Mouse (Mus musculus) G1E (cell line): ENCODE data around the gene Olfr799. TPM values are rescaled to one million over a fixed set of nuclear protein-coding genes. Genes with fewer than 3 reads are reported as not detected.

Source experiments
- ATAC-seq: 2 replicates; pipeline ENCODE4 v1.8.0; 2016; ENCODE audit warnings: mild to moderate bottlenecking; ENCODE audit not compliant: insufficient number of reproducible peaks, poor library complexity, low FRiP score, severe bottlenecking; ENCODE audit errors: extremely low read depth
- DNase-seq: peaks from one replicate; pipeline ENCODE4 v3.0.0; 2012; ENCODE audit warnings: low spot score
- H3K27me3 ChIP-seq: 2 replicates; pipeline ENCODE4 v1.6.1; 2012; ENCODE audit warnings: mild to moderate bottlenecking, low read length, inconsistent platforms; ENCODE audit not compliant: insufficient read depth
- H3K36me3 ChIP-seq: replicated peaks from 2 replicates; pipeline ENCODE3; 2012; ENCODE audit warnings: mild to moderate bottlenecking, inconsistent platforms
- H3K4me1 ChIP-seq: 2 replicates; pipeline ENCODE4 v1.6.1; 2012; ENCODE audit warnings: low read depth, low read length, inconsistent platforms, mixed read lengths; ENCODE audit not compliant: insufficient read depth
- H3K4me3 ChIP-seq: 2 replicates; pipeline ENCODE4 v1.5.1; 2012; ENCODE audit warnings: low read depth, mild to moderate bottlenecking, inconsistent platforms, low read length, moderate library complexity, mixed read lengths
- H3K9me3 ChIP-seq: replicated peaks from 2 replicates; pipeline ENCODE4 v1.6.1; 2012; ENCODE audit warnings: inconsistent platforms
- CTCF ChIP-seq: IDR thresholded peaks from 2 replicates; pipeline ENCODE4 v1.5.1; 2012; ENCODE audit warnings: low read depth, low read length, inconsistent platforms, mixed read lengths
- GATA1 ChIP-seq: IDR thresholded peaks from 2 replicates; pipeline ENCODE4 v1.6.1; 2012; ENCODE audit warnings: borderline replicate concordance, low read length, inconsistent platforms, mixed read lengths
- GATA2 ChIP-seq: IDR thresholded peaks from 2 replicates; pipeline ENCODE4 v1.6.1; 2012; ENCODE audit warnings: low read depth, low read length, inconsistent platforms, borderline replicate concordance
- POLR2AphosphoS5 ChIP-seq: IDR thresholded peaks from 2 replicates; pipeline ENCODE4 v1.6.1; 2012; ENCODE audit warnings: low read depth, low read length, inconsistent platforms; ENCODE audit not compliant: insufficient replicate concordance
- TAL1 ChIP-seq: conservative IDR thresholded peaks from 2 replicates; pipeline ENCODE4 v1.6.1; 2012; ENCODE audit warnings: low read depth, low read length, inconsistent platforms, mixed read lengths
- polyA plus RNA-seq: library from polyadenylated mRNA; stranded (reverse); fragments of >175 nt; gene quantifications from 2 replicates; pipeline ENCODE4 v1.2.3, GENCODE M21; 2012
- total RNA-seq, 2 experiments: library from RNA; stranded (forward) in 1 of 2; stranded (reverse) in 1 of 2; fragments of 200-1000 nt in 1 of 2; fragments of >200 nt in 1 of 2; fragmentation: Nextera tagmentation in 1 of 2; gene quantifications; 2 replicates each; pipeline ENCODE4 v1.2.3; 2014 to 2017

Gene Olfr799
- total RNA-seq (2014; fragmentation: Nextera tagmentation) (not detected in 2 replicates), total RNA-seq (2017) (0.05 TPM in 1 of 2 replicates, not detected in the other), polyA plus RNA-seq (not detected in 2 replicates)

DNA sequence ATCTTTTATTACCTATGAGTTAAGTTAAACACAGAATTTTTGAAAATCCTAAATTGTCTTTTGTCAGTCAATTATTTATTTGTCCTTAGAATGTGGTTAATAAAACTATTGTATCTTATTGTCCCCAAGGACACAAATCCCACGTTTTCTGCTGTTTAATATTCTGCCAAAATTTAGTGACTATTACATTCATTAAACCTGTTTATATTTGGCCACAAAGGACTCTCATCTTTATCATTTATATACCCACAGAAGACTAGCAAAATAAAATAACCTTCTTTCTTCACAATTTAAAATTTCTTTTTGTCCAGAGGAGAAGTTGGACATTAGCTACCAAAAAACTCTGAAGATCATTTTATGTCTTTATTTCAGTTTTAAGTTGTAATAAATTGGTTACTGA lies at the start of gene Olfr799:
Gene Olfr799 (plus strand): TSS at position 301 of the 400 bp plus-strand sequence.
- no peaks in the 10 kb centered on the region for H3K27me3 ChIP-seq
- H3K36me3 ChIP-seq, result no peaks in the 10 kb centered on the region
- ATAC-seq (no peak), DNase-seq (no peak)
- H3K9me3 ChIP-seq, result no peaks in the 10 kb centered on the region
- TF ChIP-seq TAL1 (no peak), CTCF (no peak), POLR2AphosphoS5 (no peak), GATA2 (no peak), GATA1 (no peak)
- no peak within 1 kb of the TSS for H3K4me3 ChIP-seq
- no peaks in the 10 kb centered on the region for H3K4me1 ChIP-seq

DNA sequence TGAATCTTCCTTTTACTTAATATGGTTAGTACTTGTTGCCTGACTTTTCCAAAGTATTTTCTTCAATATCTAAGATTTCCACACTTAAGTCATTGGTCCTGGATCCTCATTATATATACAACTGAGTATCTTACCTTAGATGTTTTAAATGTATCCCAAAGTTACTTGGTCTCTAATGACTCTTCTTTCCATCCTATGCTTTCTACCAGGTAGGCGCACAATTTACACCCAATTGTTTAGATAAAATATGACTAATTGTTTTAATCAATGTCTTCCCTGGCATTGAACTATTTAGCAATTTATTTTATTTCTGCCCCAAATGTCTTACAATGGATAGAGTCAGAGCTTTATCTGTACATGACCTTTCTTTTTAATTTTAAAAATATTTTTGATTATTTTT lies 24.8 kb upstream of the Olfr799 start, which contains the start of gene Olfr796:
Gene Olfr796 (minus strand): TSS at position 101 of the 400 bp plus-strand sequence.
- no peaks in the 10 kb centered on the region for H3K4me1 ChIP-seq
- no peak for ATAC-seq
- TF ChIP-seq GATA1 (no peak), TAL1 (no peak), CTCF (no peak), POLR2AphosphoS5 (no peak), GATA2 (no peak)
- no peaks in the 10 kb centered on the region for H3K9me3 ChIP-seq
- no peaks in the 10 kb centered on the region for H3K27me3 ChIP-seq
- no peaks in the 10 kb centered on the region for H3K36me3 ChIP-seq
- DNase-seq, result no peak
- no peak within 1 kb of the TSS for H3K4me3 ChIP-seq

DNA sequence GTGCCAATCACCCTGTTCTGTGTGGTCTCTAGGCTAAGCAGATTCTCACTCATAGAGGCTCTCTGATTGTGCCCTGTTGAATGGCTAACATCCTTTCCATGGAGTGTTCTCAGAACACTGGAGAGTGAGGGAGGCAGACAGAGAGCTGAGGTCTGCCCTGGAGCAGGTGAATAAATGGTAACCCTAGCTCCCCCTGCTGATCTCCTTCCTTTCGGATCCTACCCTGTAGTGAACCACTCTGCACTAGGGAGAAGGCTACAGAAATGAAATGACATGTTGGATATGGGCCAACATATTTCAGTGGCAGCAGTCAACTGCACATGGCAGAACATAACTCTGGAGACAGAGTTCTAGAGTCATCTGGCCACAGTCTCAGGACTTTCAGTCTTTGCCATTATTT lies 15.6 kb upstream of the Olfr799 start:
- Histone ChIP-seq H3K36me3 (no peaks in the 10 kb centered on the region), H3K27me3 (no peaks in the 10 kb centered on the region), H3K4me3 (no peak overlapping the region), H3K4me1 (no peaks in the 10 kb centered on the region), H3K9me3 (no peaks in the 10 kb centered on the region)
- ATAC-seq (no peak; the same call in 1 of the 2 replicates), DNase-seq (no peak)
- no peak for TF ChIP-seq TAL1
- TF ChIP-seq POLR2AphosphoS5, result no peak
- no peak for TF ChIP-seq GATA2
- TF ChIP-seq GATA1, result no peak
- TF ChIP-seq CTCF, result no peak

DNA sequence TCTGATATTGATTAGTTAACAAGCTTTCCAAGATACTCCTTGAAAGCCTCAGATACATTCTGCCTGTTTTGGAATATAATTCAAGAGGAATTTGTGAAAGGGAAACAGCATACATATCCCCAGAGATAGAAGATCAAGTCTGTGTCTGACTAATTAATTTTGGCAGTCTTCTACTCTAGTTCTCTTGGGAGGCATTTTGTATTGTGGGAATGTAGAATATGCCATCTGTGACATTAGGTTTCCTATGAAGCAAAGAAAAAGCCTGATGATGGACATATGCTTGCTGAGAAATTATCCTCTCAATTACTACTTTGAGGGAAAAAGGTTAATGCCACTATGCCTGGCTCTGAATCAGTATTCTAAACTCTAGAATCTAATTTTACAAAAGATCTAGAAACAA lies 14.0 kb upstream of the Olfr799 start:
- Histone ChIP-seq H3K9me3 (no peaks in the 10 kb centered on the region), H3K36me3 (no peaks in the 10 kb centered on the region), H3K4me3 (no peak overlapping the region), H3K27me3 (no peaks in the 10 kb centered on the region), H3K4me1 (no peaks in the 10 kb centered on the region)
- no peak for TF ChIP-seq TAL1
- TF ChIP-seq GATA2, result no peak
- TF ChIP-seq CTCF, result no peak
- no peak for TF ChIP-seq GATA1
- TF ChIP-seq POLR2AphosphoS5, result no peak
- ATAC-seq (no peak), DNase-seq (no peak)

DNA sequence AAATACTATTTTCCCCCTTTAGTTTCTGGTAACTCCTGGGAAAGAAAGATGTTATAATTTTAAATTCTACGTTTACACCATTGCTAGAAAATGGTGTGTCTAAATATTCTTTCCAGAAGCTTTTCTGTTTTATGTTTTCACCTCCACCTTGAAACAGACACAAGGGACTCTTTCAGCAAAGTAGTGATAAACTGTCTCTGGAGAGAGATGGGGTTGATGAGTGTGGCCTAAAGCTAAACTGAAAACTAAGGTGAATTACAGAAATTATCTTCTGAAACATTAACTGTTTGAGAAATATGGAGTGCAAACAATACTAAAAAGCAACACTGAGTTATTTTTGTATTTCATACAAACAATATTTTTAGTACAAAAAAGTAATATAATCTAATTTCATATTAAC lies 9.4 kb upstream of the Olfr799 start, which contains the start of gene Olfr798:
Gene Olfr798 (minus strand): TSS at position 101 of the 400 bp plus-strand sequence.
- H3K27me3 ChIP-seq, result no peaks in the 10 kb centered on the region
- H3K36me3 ChIP-seq, result no peaks in the 10 kb centered on the region
- H3K9me3 ChIP-seq, result no peaks in the 10 kb centered on the region
- no peak within 1 kb of the TSS for H3K4me3 ChIP-seq
- DNase-seq, result no peak
- ATAC-seq, result no peak
- TF ChIP-seq GATA1, result no peak
- TF ChIP-seq CTCF, result no peak
- no peak for TF ChIP-seq TAL1
- no peak for TF ChIP-seq POLR2AphosphoS5
- no peak for TF ChIP-seq GATA2
- H3K4me1 ChIP-seq, result no peaks in the 10 kb centered on the region

DNA sequence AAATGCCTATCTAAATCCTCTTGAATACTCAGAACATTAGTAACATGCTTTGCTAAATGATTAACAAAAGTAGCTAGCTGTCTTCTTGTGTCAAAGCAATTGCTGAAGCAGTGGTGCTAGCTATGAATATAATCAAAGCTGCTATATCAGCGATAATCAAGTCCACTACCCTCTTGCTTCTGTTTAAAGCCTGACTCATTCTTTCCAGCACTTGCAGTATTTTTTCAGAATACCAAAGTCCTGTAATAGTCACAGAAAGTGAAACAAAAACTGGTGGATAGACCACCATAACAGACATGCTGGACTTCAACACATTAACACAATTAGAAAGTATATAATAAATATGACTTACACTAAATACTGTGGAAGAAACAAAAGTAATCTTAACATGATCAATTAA lies 14.5 kb downstream of the Olfr799 start:
- Histone ChIP-seq H3K9me3 (no peaks in the 10 kb centered on the region), H3K4me1 (no peaks in the 10 kb centered on the region), H3K27me3 (no peaks in the 10 kb centered on the region), H3K36me3 (no peaks in the 10 kb centered on the region), H3K4me3 (no peak overlapping the region)
- ATAC-seq, result no peak
- no peak for DNase-seq
- TF ChIP-seq POLR2AphosphoS5 (no peak), TAL1 (no peak), GATA2 (no peak), GATA1 (no peak), CTCF (no peak)

- no peak for DNase-seq
- Histone ChIP-seq H3K4me1 (no peaks in the 10 kb centered on the region), H3K4me3 (no peak within 1 kb of the TSS), H3K36me3 (no peaks in the 10 kb centered on the region), H3K27me3 (no peaks in the 10 kb centered on the region), H3K9me3 (no peaks in the 10 kb centered on the region)
- TF ChIP-seq CTCF (no peak), TAL1 (no peak), GATA1 (no peak), GATA2 (no peak), POLR2AphosphoS5 (no peak)
- no peak for ATAC-seq
Measured at GRCm38 (mm10) chr10:129657394-129657793, 20.1 kb downstream of the Olfr799 start, which contains the start of gene Olfr800. Gene Olfr800, plus strand, starts transcription at chr10:129657694.
